Mouse (Mus musculus) heart, embryonic 10.5 days (tissue): ENCODE results near the gene Ap3b1. TPM values are rescaled to one million over a fixed set of nuclear protein-coding genes. Genes with fewer than 3 reads are reported as not detected.
A peak's percentile ranks its signal among the peaks of the same experiment; 100 is the strongest.

ENCODE experiments used
- DNase-seq: peaks from one replicate; pipeline ENCODE4 v3.0.0-alpha.2; 2017; ENCODE audit warnings: low spot score
- H3K27ac ChIP-seq: fragments of 300-500 bp; sonication (generic); 2 replicates; pipeline ENCODE4 v1.5.1; 2016; ENCODE audit warnings: mild to moderate bottlenecking
- H3K27me3 ChIP-seq: fragments of 300-500 bp; sonication (generic); 2 replicates; pipeline ENCODE4 v1.6.1; 2016; ENCODE audit warnings: mild to moderate bottlenecking; ENCODE audit not compliant: poor library complexity, insufficient read depth, severe bottlenecking
- H3K36me3 ChIP-seq: fragments of 300-500 bp; sonication (generic); 2 replicates; pipeline ENCODE4 v1.6.1; 2016; ENCODE audit warnings: mild to moderate bottlenecking, moderate library complexity
- H3K4me1 ChIP-seq: fragments of 300-500 bp; sonication (generic); 2 replicates; pipeline ENCODE4 v1.6.1; 2016; ENCODE audit warnings: mild to moderate bottlenecking
- H3K4me3 ChIP-seq: fragments of 300-500 bp; sonication (generic); 2 replicates; pipeline ENCODE4 v1.5.1; 2016; ENCODE audit warnings: mild to moderate bottlenecking, moderate library complexity
- H3K9me3 ChIP-seq: fragments of 300-500 bp; sonication (generic); 2 replicates; pipeline ENCODE4 v1.6.1; 2016; ENCODE audit warnings: mild to moderate bottlenecking, moderate library complexity
- WGBS: fragments of 180-500 bp; shearing (Covaris S2); methylation state at CpG from one replicate; pipeline ENCODE4 v1.1.7; 2016; 5-methylcytosine and 5-hydroxymethylcytosine counted together
- polyA plus RNA-seq: library from polyadenylated mRNA; unstranded; fragments of >200 nt; fragmentation: Nextera tagmentation; extraction: Ambion mirVana; gene quantifications from 2 replicates; pipeline ENCODE4 v1.2.1, GENCODE M21; 2016

Ap3b1 gene
- polyA plus RNA-seq, 1 experiment from 2014 or later = 37.3 TPM

- Histone ChIP-seq H3K9me3 (no peaks in the 10 kb centered on the region), H3K27me3 (no peaks in the 10 kb centered on the region), H3K4me1 (0 out of 2 replicates have a peak, but pooled peaks cover 5% of the 10 kb centered on the region), H3K27ac (no peak overlapping the region), H3K36me3 (0 out of 2 replicates have a peak, but pooled peaks cover 8% of the 10 kb centered on the region), H3K4me3 (no peak overlapping the region)
- WGBS = 66% methylated on average over 4 of the region's 4 CpGs
- DNase-seq = no peak
These were observed 178.6 kb downstream of the Ap3b1 start for GRCm38 (mm10) chr13:94537336-94537735.

DNA sequence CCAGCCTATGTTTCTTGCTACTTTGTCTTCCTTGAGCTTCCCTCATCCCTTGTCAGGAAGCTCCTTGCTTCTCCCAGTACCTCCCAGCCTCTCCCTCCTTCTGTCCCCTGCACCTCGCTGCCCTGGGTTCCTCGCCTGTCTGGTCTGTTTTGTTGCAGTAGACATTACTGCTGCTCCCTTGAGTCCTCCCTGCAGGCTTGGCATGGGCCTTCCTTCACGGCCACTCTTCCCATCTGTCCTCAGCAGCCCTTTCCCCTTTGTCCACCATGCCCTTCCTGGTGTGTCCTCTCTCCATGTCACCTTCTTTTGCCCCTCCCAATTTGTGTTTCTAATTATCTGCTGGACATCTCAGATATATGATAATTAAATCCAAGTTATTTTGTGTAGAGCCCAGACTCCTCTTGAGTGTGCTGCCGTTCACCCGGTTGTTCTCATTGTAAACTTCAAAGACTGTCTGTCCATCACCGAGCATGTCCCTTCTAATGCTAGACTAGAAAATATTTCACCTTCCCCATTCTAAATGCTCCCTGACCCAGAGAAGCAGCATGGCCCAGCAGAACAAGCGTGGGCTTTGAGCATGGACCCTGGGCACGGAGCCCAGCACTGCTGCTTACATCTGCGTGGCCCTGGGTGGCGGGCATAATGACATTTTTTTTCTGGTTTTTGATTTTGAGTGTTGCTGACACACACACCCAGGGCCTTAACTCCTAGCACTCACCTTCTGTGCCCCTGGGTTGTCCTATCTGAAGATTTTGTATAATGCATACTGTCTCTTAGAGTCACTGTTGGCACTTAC, 181.3 kb downstream of the Ap3b1 start:
- H3K36me3 ChIP-seq = 0 out of 2 replicates have a peak, but pooled peaks cover 12% of the 10 kb centered on the region
- no peak for DNase-seq
- no peaks in the 10 kb centered on the region for H3K9me3 ChIP-seq
- 0 out of 2 replicates have a peak, but pooled peaks cover 5% of the 10 kb centered on the region for H3K4me1 ChIP-seq
- H3K27me3 ChIP-seq = no peaks in the 10 kb centered on the region
- H3K27ac ChIP-seq = no peak overlapping the region
- H3K4me3 ChIP-seq = no peak overlapping the region
- WGBS = 88% methylated on average over 10 of the region's 10 CpGs

GRCm38 (mm10) chr13:94542061-94542460, 183.3 kb downstream of the Ap3b1 start:
- Histone ChIP-seq H3K27ac (no peak overlapping the region), H3K27me3 (no peaks in the 10 kb centered on the region), H3K4me3 (no peak overlapping the region), H3K36me3 (0 out of 2 replicates have a peak, but pooled peaks cover 12% of the 10 kb centered on the region), H3K9me3 (no peaks in the 10 kb centered on the region), H3K4me1 (0 out of 2 replicates have a peak, but pooled peaks cover 5% of the 10 kb centered on the region)
- no peak for DNase-seq
- 80% methylated on average over 7 of the region's 7 CpGs for WGBS

- no peaks in the 10 kb centered on the region for H3K9me3 ChIP-seq
- peaks cover 15% of the 10 kb centered on the region; the same call in 1 of the 2 replicates for H3K36me3 ChIP-seq
- H3K4me3 ChIP-seq = no peak overlapping the region
- WGBS = 92% methylated on average over 12 of the region's 12 CpGs
- DNase-seq = no peak
- H3K27ac ChIP-seq = no peak overlapping the region
- no peaks in the 10 kb centered on the region for H3K27me3 ChIP-seq
- H3K4me1 ChIP-seq = 0 out of 2 replicates have a peak, but pooled peaks cover 10% of the 10 kb centered on the region
These were observed 185.5 kb downstream of the Ap3b1 start for GRCm38 (mm10) chr13:94544211-94544610.

- H3K9me3 ChIP-seq = no peaks in the 10 kb centered on the region
- peaks cover 9% of the 10 kb centered on the region; the same call in 1 of the 2 replicates for H3K36me3 ChIP-seq
- H3K27ac ChIP-seq = no peak overlapping the region
- 0 out of 2 replicates have a peak, but pooled peaks cover 10% of the 10 kb centered on the region for H3K4me1 ChIP-seq
- no peaks in the 10 kb centered on the region for H3K27me3 ChIP-seq
- DNase-seq = no peak
- no peak overlapping the region for H3K4me3 ChIP-seq
- 77% methylated on average over 4 of the region's 4 CpGs for WGBS
These were observed 187.0 kb downstream of the Ap3b1 start for GRCm38 (mm10) chr13:94545739-94546138.

DNA sequence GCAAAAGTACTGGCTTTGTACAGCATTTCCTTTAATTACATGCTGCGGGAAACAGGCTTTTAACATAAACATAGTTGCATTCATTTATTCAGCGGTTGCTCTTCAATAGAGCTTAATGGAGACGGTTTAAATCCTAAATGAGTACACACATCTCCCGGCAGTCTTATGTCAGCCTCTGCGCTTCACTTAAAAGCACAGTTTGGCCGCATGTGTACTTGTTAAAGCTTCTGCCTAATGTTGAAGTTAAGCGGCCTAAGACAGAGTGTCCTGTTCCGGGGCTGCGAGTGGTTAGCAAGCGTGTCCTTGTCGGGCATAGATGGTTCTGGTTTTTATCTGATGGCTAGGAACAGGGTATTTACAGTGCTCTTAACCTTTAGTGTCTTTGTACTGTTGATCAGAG, 187.5 kb downstream of the Ap3b1 start:
- Histone ChIP-seq H3K9me3 (no peaks in the 10 kb centered on the region), H3K36me3 (peaks cover 7% of the 10 kb centered on the region; the same call in 1 of the 2 replicates), H3K27ac (no peak overlapping the region), H3K4me1 (0 out of 2 replicates have a peak, but pooled peaks cover 10% of the 10 kb centered on the region), H3K4me3 (no peak overlapping the region), H3K27me3 (no peaks in the 10 kb centered on the region)
- no peak for DNase-seq
- 81% methylated on average over 11 of the region's 11 CpGs for WGBS

DNA sequence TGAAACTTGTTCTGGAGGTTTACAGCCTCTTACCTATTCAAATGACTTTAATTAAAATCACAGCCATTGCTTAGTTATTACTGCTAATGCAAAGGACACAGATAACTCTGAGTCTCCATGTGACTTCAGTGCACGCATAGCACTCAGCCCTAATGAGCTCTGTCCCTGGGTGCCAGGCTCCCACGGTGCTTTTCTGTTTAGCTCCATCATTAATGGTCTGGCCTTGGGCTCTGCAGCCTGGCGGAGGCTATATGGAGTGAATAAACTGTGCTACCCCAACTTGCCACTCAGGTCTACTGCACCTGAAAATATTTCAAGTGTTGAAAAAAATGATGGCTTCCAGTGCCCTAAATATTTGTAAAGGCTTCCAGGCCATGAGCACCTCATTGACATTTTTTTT, 190.8 kb downstream of the Ap3b1 start:
- H3K36me3 ChIP-seq = peaks cover 4% of the 10 kb centered on the region; the same call in 1 of the 2 replicates
- H3K27ac ChIP-seq = no peak overlapping the region
- 75% methylated on average over 3 of the region's 3 CpGs for WGBS
- H3K27me3 ChIP-seq = no peaks in the 10 kb centered on the region
- H3K4me1 ChIP-seq = 0 out of 2 replicates have a peak, but pooled peaks cover 5% of the 10 kb centered on the region
- no peak for DNase-seq
- H3K9me3 ChIP-seq = no peaks in the 10 kb centered on the region
- no peak overlapping the region for H3K4me3 ChIP-seq

DNA sequence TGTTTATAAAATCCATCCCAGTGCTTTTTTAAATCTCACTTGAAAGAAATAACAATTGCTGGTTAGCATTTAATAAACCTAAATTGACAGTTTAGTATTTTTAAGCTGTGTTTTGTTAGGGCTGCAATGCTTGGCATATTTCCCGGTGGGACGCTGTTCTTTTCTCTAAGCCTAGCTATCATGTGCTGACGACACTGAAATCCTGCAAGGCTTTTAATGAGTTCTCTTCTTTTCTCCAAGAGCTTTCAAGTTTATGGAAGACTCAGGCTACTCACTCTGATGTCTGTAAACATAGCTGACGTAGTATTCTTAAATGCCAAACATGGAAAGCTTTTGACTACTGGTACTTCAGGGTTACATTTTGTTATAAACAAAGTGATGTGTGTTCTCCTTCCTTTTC, 191.3 kb downstream of the Ap3b1 start:
- WGBS = 81% methylated on average over 4 of the region's 4 CpGs
- Histone ChIP-seq H3K27me3 (no peaks in the 10 kb centered on the region), H3K4me3 (no peak overlapping the region), H3K27ac (no peak overlapping the region), H3K4me1 (0 out of 2 replicates have a peak, but pooled peaks cover 5% of the 10 kb centered on the region), H3K36me3 (peaks cover 4% of the 10 kb centered on the region; the same call in 1 of the 2 replicates), H3K9me3 (no peaks in the 10 kb centered on the region)
- DNase-seq = no peak

GRCm38 (mm10) chr13:94560011-94560410, 201.3 kb downstream of the Ap3b1 start:
- no peak overlapping the region for H3K27ac ChIP-seq
- H3K9me3 ChIP-seq = no peaks in the 10 kb centered on the region
- 3% methylated on average over 3 of the region's 3 CpGs for WGBS
- peaks cover 10% of the 10 kb centered on the region for H3K4me1 ChIP-seq
- H3K27me3 ChIP-seq = no peaks in the 10 kb centered on the region
- no peak overlapping the region for H3K4me3 ChIP-seq
- no peaks in the 10 kb centered on the region for H3K36me3 ChIP-seq
- peak; percentile 84 for DNase-seq

- WGBS = 85% methylated on average over 11 of the region's 11 CpGs
- Histone ChIP-seq H3K27ac (no peak overlapping the region), H3K36me3 (peaks cover 5% of the 10 kb centered on the region), H3K9me3 (no peaks in the 10 kb centered on the region), H3K4me3 (no peak overlapping the region), H3K27me3 (no peaks in the 10 kb centered on the region), H3K4me1 (peaks cover 10% of the 10 kb centered on the region)
- no peak for DNase-seq
These were observed 202.1 kb downstream of the Ap3b1 start for GRCm38 (mm10) chr13:94560878-94561277.

GRCm38 (mm10) chr13:94562652-94563339, 204.0 kb downstream of the Ap3b1 start:
- H3K4me3 ChIP-seq = no peak overlapping the region
- peaks cover 15% of the 10 kb centered on the region for H3K36me3 ChIP-seq
- peaks cover 10% of the 10 kb centered on the region for H3K4me1 ChIP-seq
- no peaks in the 10 kb centered on the region for H3K27me3 ChIP-seq
- 58% methylated on average over 9 of the region's 9 CpGs for WGBS
- H3K27ac ChIP-seq = no peak overlapping the region
- no peaks in the 10 kb centered on the region for H3K9me3 ChIP-seq
- DNase-seq = no peak

DNA sequence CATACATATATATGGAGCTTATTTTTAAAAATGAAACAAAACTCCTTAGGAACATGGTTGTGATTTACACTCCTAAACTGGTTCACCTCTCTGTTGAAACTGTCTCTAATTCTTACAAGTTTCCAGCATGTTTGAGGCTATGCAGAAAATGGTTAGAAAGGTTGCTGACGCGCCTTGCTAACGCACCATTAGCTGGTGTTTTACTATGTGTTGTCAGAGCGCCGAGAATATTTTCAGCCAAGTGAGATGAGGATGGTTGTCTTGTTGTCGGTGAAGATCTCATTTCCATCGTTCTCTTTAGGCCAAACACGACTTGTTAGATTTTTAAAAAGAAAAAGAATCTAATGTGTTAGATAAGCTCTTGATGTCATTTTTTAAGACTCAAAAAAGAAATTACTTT, 205.1 kb downstream of the Ap3b1 start:
- Histone ChIP-seq H3K27ac (no peak overlapping the region), H3K4me3 (no peak overlapping the region), H3K9me3 (no peaks in the 10 kb centered on the region), H3K27me3 (no peaks in the 10 kb centered on the region), H3K4me1 (peaks cover 10% of the 10 kb centered on the region), H3K36me3 (peaks cover 15% of the 10 kb centered on the region)
- WGBS = 85% methylated on average over 8 of the region's 8 CpGs
- DNase-seq = no peak
